Mouse (Mus musculus) myocyte (in vitro differentiated cells): ENCODE results near the gene H2-Ob.

Experiments used
- CEBPB ChIP-seq: IDR thresholded peaks from 2 replicates; pipeline ENCODE4 v1.6.1; 2011; ENCODE audit warnings: mild to moderate bottlenecking, moderate library complexity; ENCODE audit not compliant: poor library complexity, insufficient read depth, severe bottlenecking
- E2F4 ChIP-seq: IDR thresholded peaks from one replicate; pipeline ENCODE4 v1.6.1; 2011; ENCODE audit warnings: mild to moderate bottlenecking, control low read depth, moderate library complexity; ENCODE audit not compliant: insufficient read depth
- MAX ChIP-seq: IDR thresholded peaks from one replicate; pipeline ENCODE4 v1.6.1; 2011; ENCODE audit warnings: low read depth, mild to moderate bottlenecking, control low read depth
- MYOD1 ChIP-seq, 3 experiments: IDR thresholded peaks; one replicate each; pipeline ENCODE4 v1.6.1; 2011; ENCODE audit warnings: control low read depth in 2 of 3, low read depth in 2 of 3, mild to moderate bottlenecking in 2 of 3, moderate library complexity in 1 of 3; ENCODE audit not compliant: insufficient read length in 2 of 3, control insufficient read depth in 1 of 3
- MYOG ChIP-seq, 3 experiments: IDR thresholded peaks; one replicate each; pipeline ENCODE4 v1.6.1; 2011; ENCODE audit warnings: control low read depth in 2 of 3, low read depth in 2 of 3, mild to moderate bottlenecking in 2 of 3; ENCODE audit not compliant: insufficient read length in 2 of 3, control insufficient read depth in 1 of 3, insufficient read depth in 1 of 3
- POLR2A ChIP-seq: IDR thresholded peaks from one replicate; pipeline ENCODE4 v1.6.1; 2011; ENCODE audit warnings: low read depth, mild to moderate bottlenecking, control low read depth, moderate library complexity; ENCODE audit not compliant: insufficient read length
- POLR2AphosphoS2 ChIP-seq: IDR thresholded peaks from one replicate; pipeline ENCODE4 v1.6.1; 2011; ENCODE audit warnings: low read depth, control low read depth; ENCODE audit not compliant: insufficient read length
- REST ChIP-seq: IDR thresholded peaks from one replicate; pipeline ENCODE4 v1.6.1; 2011; ENCODE audit warnings: mild to moderate bottlenecking, control low read depth, moderate library complexity; ENCODE audit not compliant: insufficient read depth, insufficient read length
- TCF12 ChIP-seq: IDR thresholded peaks from one replicate; pipeline ENCODE4 v1.6.1; 2011; ENCODE audit warnings: mild to moderate bottlenecking, control low read depth; ENCODE audit not compliant: poor library complexity, insufficient read depth, severe bottlenecking
- TCF3 ChIP-seq: IDR thresholded peaks from one replicate; pipeline ENCODE4 v1.6.1; 2011; ENCODE audit warnings: low read depth, control low read depth; ENCODE audit not compliant: insufficient read length
- USF1 ChIP-seq: IDR thresholded peaks from one replicate; pipeline ENCODE4 v1.6.1; 2011; ENCODE audit warnings: low read depth, mild to moderate bottlenecking, control low read depth, moderate library complexity

DNA sequence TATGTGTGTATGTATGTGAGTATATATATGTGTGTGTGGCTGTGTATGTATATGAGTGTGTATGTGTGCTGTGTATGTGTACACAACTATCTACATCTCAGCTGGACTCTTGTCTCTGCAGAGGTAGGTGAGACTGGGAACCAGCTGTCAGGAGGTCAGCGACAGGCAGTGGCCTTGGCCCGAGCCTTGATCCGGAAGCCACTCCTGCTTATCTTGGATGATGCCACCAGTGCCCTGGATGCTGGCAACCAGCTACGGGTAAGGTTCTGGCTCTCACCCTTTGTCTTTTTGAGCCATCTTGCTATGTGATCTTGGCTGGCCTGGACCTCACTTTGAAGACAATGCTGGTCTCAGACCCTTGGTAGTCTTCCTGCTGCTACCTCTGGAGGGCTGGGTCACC lies 44.0 kb upstream of the H2-Ob start:
- no peak for TF ChIP-seq USF1
- TF ChIP-seq POLR2A, result no peak
- no peak for TF ChIP-seq POLR2AphosphoS2
- TF ChIP-seq TCF12, result no peak
- no peak for TF ChIP-seq E2F4
- TF ChIP-seq TCF3, result no peak
- TF ChIP-seq MYOG (IDR thresholded peaks at IDR 0.05; ENCODE audit: control insufficient read depth in 1 of 3, insufficient read depth in 1 of 3, insufficient read length in 2 of 3, low read depth in 2 of 3), result no peak
- no peak for TF ChIP-seq CEBPB
- no peak for TF ChIP-seq MYOD1 (IDR thresholded peaks at IDR 0.05; ENCODE audit: control insufficient read depth in 1 of 3, insufficient read length in 2 of 3, low read depth in 2 of 3)
- no peak for TF ChIP-seq REST
- no peak for TF ChIP-seq MAX
